Mouse (Mus musculus) testis, adult 2 months (tissue): ENCODE data around the gene Mybpc3. TPM values are rescaled to one million over a fixed set of nuclear protein-coding genes. Genes with fewer than 3 reads are reported as not detected.

Source experiments
- H3K27ac ChIP-seq: fragments of 200-500 bp; 2 replicates; pipeline ENCODE4 v1.5.1; 2012; ENCODE audit warnings: low read depth, low read length; ENCODE audit not compliant: control insufficient read depth, insufficient read depth
- H3K27me3 ChIP-seq: fragments of 200-500 bp; 2 replicates; pipeline ENCODE4 v1.6.1; 2012; ENCODE audit warnings: mild to moderate bottlenecking, low read length, moderate library complexity; ENCODE audit not compliant: control insufficient read depth, insufficient read depth
- H3K36me3 ChIP-seq: fragments of 200-500 bp; 2 replicates; pipeline ENCODE4 v1.6.1; 2012; ENCODE audit warnings: mild to moderate bottlenecking, low read length; ENCODE audit not compliant: control insufficient read depth, insufficient read depth
- H3K4me1 ChIP-seq: fragments of 200-500 bp; 2 replicates; pipeline ENCODE4 v1.6.1; 2012; ENCODE audit warnings: low read length; ENCODE audit not compliant: control insufficient read depth, insufficient read depth
- H3K4me3 ChIP-seq: fragments of 200-500 bp; 2 replicates; pipeline ENCODE4 v1.5.1; 2012; ENCODE audit warnings: low read depth, mild to moderate bottlenecking, low read length, moderate library complexity, mixed read lengths; ENCODE audit not compliant: control insufficient read depth
- CTCF ChIP-seq: fragments of 200-500 bp; IDR thresholded peaks from 2 replicates; pipeline ENCODE4 v1.5.1; 2012; ENCODE audit warnings: low read depth, mild to moderate bottlenecking, inconsistent platforms, low read length, moderate library complexity; ENCODE audit not compliant: control insufficient read depth, insufficient read depth, insufficient replicate concordance
- POLR2A ChIP-seq: fragments of 200-500 bp; IDR thresholded peaks from 2 replicates; pipeline ENCODE4 v1.6.1; 2012; ENCODE audit warnings: low read depth, mild to moderate bottlenecking, inconsistent platforms, low read length, moderate library complexity; ENCODE audit not compliant: control insufficient read depth
- polyA plus RNA-seq: library from polyadenylated mRNA; depleted of rRNA; stranded (reverse); fragments of >200 nt; gene quantifications from 2 replicates; pipeline ENCODE4 v1.2.3, GENCODE M21; 2012; rRNA removed

The Mybpc3 gene
- polyA plus RNA-seq: 0.04 TPM in 1 of 2 replicates, not detected in the other

- no peak within 1 kb of the TSS for H3K4me3 ChIP-seq
- TF ChIP-seq CTCF: no peak
- no peak for TF ChIP-seq POLR2A
- H3K27me3 ChIP-seq: no peaks in the 10 kb centered on the region
- peaks cover 5% of the 10 kb centered on the region for H3K4me1 ChIP-seq
- no peaks in the 10 kb centered on the region for H3K36me3 ChIP-seq
- H3K27ac ChIP-seq: no peak within 1 kb of the TSS
These were observed at the start of gene Mybpc3 for GRCm38 (mm10) chr2:91117585-91118275. TSS of gene Mybpc3 (plus strand) at chr2:91118144.

GRCm38 (mm10) chr2:91068162-91068871 is 49.6 kb upstream of the Mybpc3 start:
- Histone ChIP-seq H3K27me3 (no peaks in the 10 kb centered on the region), H3K4me3 (peak overlapping the region; percentile 96), H3K27ac (peak overlapping the region; percentile 62; the same call in 1 of the 2 replicates), H3K4me1 (peaks cover 6% of the 10 kb centered on the region), H3K36me3 (no peaks in the 10 kb centered on the region; the same call in 1 of the 2 replicates)
- TF ChIP-seq POLR2A (no peak), CTCF (no peak)

DNA sequence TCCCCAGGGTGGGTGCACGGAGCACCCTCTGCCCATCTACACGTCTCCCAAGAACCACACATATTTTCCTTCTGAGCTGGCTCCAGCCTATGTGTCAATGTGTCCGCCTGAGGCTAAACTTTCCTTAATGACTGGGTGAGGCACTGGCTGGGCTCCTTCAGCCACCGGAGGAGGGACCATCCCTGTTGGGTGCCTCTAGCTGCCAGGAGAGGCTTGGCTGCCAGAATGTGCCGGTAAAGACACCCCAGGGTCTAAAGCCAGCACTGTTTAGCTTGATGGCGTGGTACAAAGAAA is 49.1 kb upstream of the Mybpc3 start:
- peak overlapping the region; percentile 96 for H3K4me3 ChIP-seq
- no peaks in the 10 kb centered on the region; the same call in 1 of the 2 replicates for H3K36me3 ChIP-seq
- no peaks in the 10 kb centered on the region for H3K27me3 ChIP-seq
- H3K27ac ChIP-seq: peak overlapping the region; percentile 62
- TF ChIP-seq POLR2A (no peak), CTCF (no peak)
- H3K4me1 ChIP-seq: peaks cover 6% of the 10 kb centered on the region

DNA sequence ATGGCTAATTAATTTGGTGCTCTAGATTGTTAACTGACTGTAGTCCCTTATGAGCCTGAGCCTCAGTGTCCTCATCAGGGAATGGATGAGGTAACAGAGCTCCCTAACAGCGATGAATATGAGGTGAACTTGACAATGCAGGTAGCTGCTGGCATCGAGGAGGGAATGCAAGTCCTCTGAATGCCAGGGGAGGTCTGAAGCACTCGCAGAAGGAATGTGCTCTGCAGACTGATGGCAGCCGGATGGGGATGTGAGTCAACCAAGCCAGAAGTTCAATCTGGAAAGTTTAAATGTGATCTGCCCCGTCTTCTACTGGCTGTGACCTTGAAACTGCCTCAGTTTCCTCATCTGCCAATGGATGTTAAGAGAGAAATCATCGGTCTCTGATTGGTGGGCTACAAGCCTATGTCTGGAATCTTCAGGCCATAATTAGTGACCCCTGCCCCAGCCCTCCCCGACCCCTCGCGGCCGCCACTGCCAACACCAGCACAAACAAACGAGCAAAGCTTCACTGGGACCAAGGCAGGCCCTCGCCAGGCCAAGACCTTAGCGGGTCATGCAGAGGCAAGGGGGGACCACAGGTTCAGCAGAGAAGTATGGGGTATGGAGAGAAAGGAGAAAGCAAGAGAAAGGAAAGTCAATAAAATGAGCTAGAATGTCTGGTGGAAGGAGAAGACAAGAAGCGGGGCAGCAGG is 48.5 kb upstream of the Mybpc3 start:
- Histone ChIP-seq H3K36me3 (no peaks in the 10 kb centered on the region; the same call in 1 of the 2 replicates), H3K4me3 (peak overlapping the region; percentile 96), H3K27me3 (no peaks in the 10 kb centered on the region), H3K4me1 (peaks cover 6% of the 10 kb centered on the region), H3K27ac (peak overlapping the region; percentile 72)
- no peak for TF ChIP-seq CTCF
- no peak; the same call in 1 of the 2 replicates for TF ChIP-seq POLR2A

- peaks cover 6% of the 10 kb centered on the region for H3K4me1 ChIP-seq
- TF ChIP-seq POLR2A (peak; percentile 73), CTCF (peak; percentile 97)
- no peaks in the 10 kb centered on the region for H3K27me3 ChIP-seq
- H3K36me3 ChIP-seq: no peaks in the 10 kb centered on the region
- H3K27ac ChIP-seq: peak within 1 kb of the TSS; percentile 87
- peak within 1 kb of the TSS; percentile 96 for H3K4me3 ChIP-seq
These were observed 47.7 kb upstream of the Mybpc3 start, which contains the start of gene Slc39a13 for GRCm38 (mm10) chr2:91070076-91070800. TSS of gene Slc39a13 (minus strand) at chr2:91070417.

DNA sequence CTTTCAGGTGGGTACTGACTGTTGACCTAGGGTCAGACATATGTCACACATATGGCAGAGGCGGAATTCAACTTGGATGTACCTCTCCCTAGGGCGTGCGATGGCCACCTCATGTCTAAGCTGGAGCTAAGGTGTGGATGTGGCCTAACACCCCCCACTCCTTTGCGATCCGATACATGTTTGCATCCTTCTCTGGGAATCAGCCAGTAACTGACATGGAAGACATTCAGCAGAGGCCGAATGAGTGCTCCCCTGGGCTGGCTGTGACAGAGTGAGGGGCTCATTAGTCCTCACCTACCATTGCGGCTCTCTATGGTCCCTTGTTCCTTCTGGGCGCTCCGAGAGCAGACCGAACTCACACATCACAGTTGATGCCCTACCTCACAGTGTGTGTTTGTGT is 46.9 kb upstream of the Mybpc3 start:
- Histone ChIP-seq H3K4me1 (peaks cover 6% of the 10 kb centered on the region), H3K4me3 (peak overlapping the region; percentile 96), H3K27me3 (no peaks in the 10 kb centered on the region), H3K36me3 (no peaks in the 10 kb centered on the region), H3K27ac (peak overlapping the region; percentile 87)
- TF ChIP-seq POLR2A (no peak; the same call in 1 of the 2 replicates), CTCF (no peak)
